Mouse (Mus musculus): ENCODE results near the gene Lrp2bp. TPM values are rescaled to one million over a fixed set of nuclear protein-coding genes. Genes with fewer than 3 reads are reported as not detected.

Lrp2bp gene
- polyA plus RNA-seq, 1 experiment, result 0.34 TPM

DNA sequence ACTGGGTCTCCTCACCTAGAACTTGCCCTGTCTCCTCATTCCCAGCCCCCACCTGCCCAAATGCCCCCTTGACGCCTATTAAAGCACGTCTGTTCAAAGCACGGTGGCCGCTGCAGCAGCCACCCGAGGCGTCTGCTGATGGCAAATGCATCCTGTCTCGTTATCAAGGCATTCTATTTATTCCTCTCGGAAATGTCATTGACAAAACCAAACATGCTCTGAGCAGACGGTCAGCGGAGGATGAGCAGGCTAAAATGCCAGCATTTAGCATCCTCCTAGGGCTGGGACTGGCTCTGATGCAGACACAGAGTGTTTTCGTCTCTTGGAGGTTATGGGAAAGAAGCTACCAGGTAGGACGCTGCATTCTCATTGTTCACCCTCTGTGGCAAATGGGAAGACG lies 41.2 kb downstream of the Lrp2bp start:
- DNase-seq, result no peak
- TF ChIP-seq CTCF (IDR thresholded peaks at IDR 0.05; ENCODE audit: borderline replicate concordance, insufficient read depth, low read depth, low read length) (no peak), POLR2A (IDR thresholded peaks at IDR 0.05; ENCODE audit: borderline replicate concordance, insufficient read depth, low read length) (no peak)
- H3K27ac ChIP-seq (ENCODE audit: insufficient read depth, low read length), result no peak overlapping the region; the same call in 1 of the 2 replicates
- H3K4me3 ChIP-seq (replicated peaks; ENCODE audit: insufficient read depth, low read depth, low read length), result no peak overlapping the region
- 71% methylated on average over 13 of the region's 13 CpGs for WGBS
- H3K27me3 ChIP-seq (ENCODE audit: control insufficient read depth, insufficient read depth, low read length), result no peaks in the 10 kb centered on the region
- H3K4me1 ChIP-seq (ENCODE audit: control insufficient read depth, insufficient read depth, low read length), result no peaks in the 10 kb centered on the region

DNA sequence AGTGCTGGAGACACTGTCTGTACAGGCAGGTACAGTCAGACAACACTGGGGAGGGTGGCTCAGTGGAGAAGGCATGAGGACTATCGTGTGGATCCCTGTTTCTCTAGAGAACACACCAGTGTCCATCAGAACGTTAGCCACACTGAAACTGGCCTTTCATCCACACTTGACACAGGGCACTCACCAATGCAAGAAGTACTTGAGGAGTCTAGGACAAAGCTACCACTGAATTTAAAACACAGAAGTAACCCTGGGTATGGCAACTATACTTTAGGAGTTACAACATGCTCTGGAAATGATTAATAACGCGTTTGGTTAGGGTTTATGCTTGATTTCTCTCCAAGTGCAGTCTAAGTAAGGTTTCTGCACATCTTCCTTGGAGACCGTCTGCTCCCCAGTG lies 73.7 kb downstream of the Lrp2bp start:
- 93% methylated on average over 5 of the region's 5 CpGs for WGBS
- Histone ChIP-seq H3K27me3 (ENCODE audit: control insufficient read depth, insufficient read depth, low read length) (no peaks in the 10 kb centered on the region), H3K27ac (ENCODE audit: insufficient read depth, low read length) (no peak overlapping the region), H3K4me3 (replicated peaks; ENCODE audit: insufficient read depth, low read depth, low read length) (no peak overlapping the region), H3K4me1 (ENCODE audit: control insufficient read depth, insufficient read depth, low read length) (no peaks in the 10 kb centered on the region)
- DNase-seq, result no peak
- no peak for TF ChIP-seq POLR2A (IDR thresholded peaks at IDR 0.05; ENCODE audit: borderline replicate concordance, insufficient read depth, low read length)
- no peak for TF ChIP-seq CTCF (IDR thresholded peaks at IDR 0.05; ENCODE audit: borderline replicate concordance, insufficient read depth, low read depth, low read length)

DNA sequence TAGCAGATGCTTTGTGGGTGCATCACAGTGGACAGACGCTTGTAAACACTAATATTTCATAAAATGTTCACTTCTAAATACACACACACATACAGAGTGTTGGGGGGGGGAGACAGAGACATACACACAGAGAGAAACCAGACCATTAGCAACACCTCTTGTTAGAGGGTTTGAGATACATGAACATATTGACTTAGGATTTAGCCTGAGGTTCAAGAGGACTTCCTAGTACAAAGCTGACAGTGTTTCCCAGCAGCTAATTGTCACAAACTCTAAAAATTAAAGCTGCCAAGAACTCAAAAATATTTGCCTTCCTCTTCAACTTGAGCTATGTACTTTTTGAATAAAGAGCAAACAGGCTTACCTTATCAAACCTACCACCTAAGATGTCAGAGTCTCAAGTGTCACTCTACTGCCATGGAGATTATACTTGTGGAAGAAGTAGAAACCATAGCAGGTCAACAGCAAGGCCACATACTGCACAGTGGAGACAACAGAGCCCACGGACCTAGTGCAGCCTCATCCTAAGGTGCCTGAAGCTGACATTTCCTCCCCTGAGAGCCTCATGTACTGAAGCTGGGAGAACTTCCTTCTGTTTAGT lies 74.5 kb downstream of the Lrp2bp start:
- no peak for DNase-seq
- TF ChIP-seq POLR2A (IDR thresholded peaks at IDR 0.05; ENCODE audit: borderline replicate concordance, insufficient read depth, low read length), result no peak
- no peak for TF ChIP-seq CTCF (IDR thresholded peaks at IDR 0.05; ENCODE audit: borderline replicate concordance, insufficient read depth, low read depth, low read length)

DNA sequence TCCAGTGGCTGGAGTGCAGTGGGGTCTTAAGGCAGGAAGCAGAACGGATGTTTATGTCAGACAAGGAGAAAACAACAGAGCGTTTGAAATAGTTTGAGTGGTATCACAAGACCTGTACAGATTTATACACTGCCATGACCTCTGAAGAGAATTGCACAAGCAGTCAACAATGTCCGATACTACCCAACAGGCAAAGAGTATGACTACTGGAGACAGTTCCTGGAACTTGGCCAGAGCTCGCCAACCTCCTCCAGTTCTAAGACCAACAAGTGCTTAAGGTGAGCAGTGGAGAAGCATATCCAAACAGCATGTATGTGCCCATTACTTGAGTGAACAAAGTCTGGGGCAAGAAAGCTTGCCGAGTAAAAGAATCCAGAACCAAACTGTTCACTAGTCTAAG lies 76.1 kb downstream of the Lrp2bp start:
- no peak overlapping the region for H3K4me3 ChIP-seq (replicated peaks; ENCODE audit: insufficient read depth, low read depth, low read length)
- no peak overlapping the region for H3K27ac ChIP-seq (ENCODE audit: insufficient read depth, low read length)
- no peaks in the 10 kb centered on the region for H3K27me3 ChIP-seq (ENCODE audit: control insufficient read depth, insufficient read depth, low read length)
- WGBS, result 87% methylated on average over 5 of the region's 5 CpGs
- no peak for DNase-seq
- no peak for TF ChIP-seq CTCF (IDR thresholded peaks at IDR 0.05; ENCODE audit: borderline replicate concordance, insufficient read depth, low read depth, low read length)
- no peak for TF ChIP-seq POLR2A (IDR thresholded peaks at IDR 0.05; ENCODE audit: borderline replicate concordance, insufficient read depth, low read length)
- H3K4me1 ChIP-seq (ENCODE audit: control insufficient read depth, insufficient read depth, low read length), result no peaks in the 10 kb centered on the region

More for the DNA sequence above, 74.5 kb downstream of the Lrp2bp start:
- Histone ChIP-seq H3K4me3 (replicated peaks; ENCODE audit: insufficient read depth, low read depth, low read length) (no peak overlapping the region), H3K4me1 (ENCODE audit: control insufficient read depth, insufficient read depth, low read length) (no peaks in the 10 kb centered on the region), H3K27me3 (ENCODE audit: control insufficient read depth, insufficient read depth, low read length) (no peaks in the 10 kb centered on the region), H3K27ac (ENCODE audit: insufficient read depth, low read length) (no peak overlapping the region)
- 91% methylated on average over 2 of the region's 2 CpGs for WGBS

GRCm38 (mm10) chr8:46078866-46079265 lies 79.8 kb downstream of the Lrp2bp start:
- no peak overlapping the region for H3K27ac ChIP-seq (ENCODE audit: insufficient read depth, low read length)
- TF ChIP-seq POLR2A (IDR thresholded peaks at IDR 0.05; ENCODE audit: borderline replicate concordance, insufficient read depth, low read length) (no peak), CTCF (IDR thresholded peaks at IDR 0.05; ENCODE audit: borderline replicate concordance, insufficient read depth, low read depth, low read length) (no peak)
- WGBS, result 92% methylated on average over 6 of the region's 6 CpGs
- H3K4me1 ChIP-seq (ENCODE audit: control insufficient read depth, insufficient read depth, low read length), result no peaks in the 10 kb centered on the region
- no peak overlapping the region for H3K4me3 ChIP-seq (replicated peaks; ENCODE audit: insufficient read depth, low read depth, low read length)
- H3K27me3 ChIP-seq (ENCODE audit: control insufficient read depth, insufficient read depth, low read length), result no peaks in the 10 kb centered on the region
- no peak for DNase-seq

Other genes starting within 250 kb of the Lrp2bp start
- 3.8 and 4.2 TPM in 2 replicates for gene Pdlim3, start 113.8 kb upstream of the Lrp2bp start, polyA plus RNA-seq (2012; rRNA removed)
- gene Ccdc110, start 64.7 kb upstream of the Lrp2bp start, polyA plus RNA-seq (2012; rRNA removed), result not detected in 2 replicates
- 5.1 and 6.9 TPM in 2 replicates for gene 1700029J07Rik, start 24.1 kb upstream of the Lrp2bp start, polyA plus RNA-seq (2012; rRNA removed)
- gene Ufsp2, start 23.8 kb upstream of the Lrp2bp start, polyA plus RNA-seq (2012; rRNA removed), result 68.1 and 71.4 TPM in 2 replicates
- gene Ankrd37, start 6.4 kb downstream of the Lrp2bp start, polyA plus RNA-seq (2012; rRNA removed), result 19.6 and 20.4 TPM in 2 replicates
- gene Cfap97, start 152.5 kb downstream of the Lrp2bp start, polyA plus RNA-seq (2012; rRNA removed), result 17.4 and 17.5 TPM in 2 replicates
- gene Snx25, start 152.9 kb downstream of the Lrp2bp start, polyA plus RNA-seq (2012; rRNA removed), result 35.4 and 36.1 TPM in 2 replicates
- 876 and 917 TPM in 2 replicates for gene Slc25a4, start 212.0 kb downstream of the Lrp2bp start, polyA plus RNA-seq (2012; rRNA removed)